17 mouse cellular contexts compared by ENCODE assay signal in genomic region chr12:25268871-25269850, GRCm38 (mm10).
DNase-seq lines count a peak whose midpoint lies in the region; ATAC-seq and TF ChIP-seq lines count a peak whose summit lies in the region.
"Had no signal": no experiment of that assay in that cellular context is flagged by ENCODE, and none has a peak within 500 bp of the region (broad histone marks: within the 10 kb centered on the region; RNA-seq: fewer than 3 reads in every experiment).

No protein-coding gene starts in this region.

- in situ Hi-C loops in ES-E14 (cut with MboI; ENCODE audit: low sequenced_read_pairs in 2 of 2, unreplicated experiment in 2 of 2): no loop called here

- peaks cover 39% of the 10 kb centered on the region for H3K4me1 ChIP-seq in hindbrain, embryonic 10.5 days (replicated peaks)
- 0 out of 2 replicates have a peak, but pooled peaks cover 6% of the 10 kb centered on the region for H3K4me1 ChIP-seq in hindbrain, embryonic 14.5 days (replicated peaks; ENCODE audit: control insufficient read depth, insufficient read depth, low read length)
- H3K4me1 ChIP-seq in megakaryocyte, embryonic 14.5 days: peaks cover 74% of the 10 kb centered on the region
- H3K4me1 ChIP-seq in ES-E14 (ENCODE audit: control insufficient read depth in 2 of 2, insufficient read depth in 2 of 2, low read length in 2 of 2, poor library complexity in 1 of 2): peaks cover 1 to 8% of the 10 kb centered on the region in 2 experiments; a peak in 1 of 4 replicates

- no peaks in the 10 kb centered on the region for H3K36me3 ChIP-seq in hindbrain, embryonic 10.5 days
- no peaks in the 10 kb centered on the region for H3K36me3 ChIP-seq in hindbrain, embryonic 14.5 days (replicated peaks; ENCODE audit: control insufficient read depth, insufficient read depth)
- H3K36me3 ChIP-seq in megakaryocyte, embryonic 14.5 days (replicated peaks; ENCODE audit: low read length): no peaks in the 10 kb centered on the region
- no peaks in the 10 kb centered on the region for H3K36me3 ChIP-seq in ES-E14 (ENCODE audit: control insufficient read depth, insufficient read depth, low read length, poor library complexity, severe bottlenecking)
- H3K36me3 ChIP-seq: embryonic facial prominence, embryonic 13.5 days; heart, embryonic 15.5 days; liver, embryonic 12.5 days; midbrain, embryonic 10.5 days had no signal

- no peak overlapping the region for H3K4me2 ChIP-seq in hindbrain, embryonic 14.5 days (replicated peaks)
- H3K4me2 ChIP-seq: embryonic facial prominence, embryonic 13.5 days; heart, embryonic 15.5 days; liver, embryonic 12.5 days had no signal

- no peak overlapping the region for H3K4me3 ChIP-seq in hindbrain, embryonic 10.5 days
- H3K4me3 ChIP-seq in hindbrain, embryonic 14.5 days (replicated peaks; ENCODE audit: low read length): no peak overlapping the region
- H3K4me3 ChIP-seq in megakaryocyte, embryonic 14.5 days (replicated peaks): peak overlapping the region; percentile 74
- no peak overlapping the region for H3K4me3 ChIP-seq in ES-E14 (ENCODE audit: insufficient read depth in 1 of 2, low read depth in 1 of 2, low read length in 2 of 2, poor library complexity in 1 of 2, severe bottlenecking in 1 of 2)
- H3K4me3 ChIP-seq: embryonic facial prominence, embryonic 13.5 days; heart, embryonic 15.5 days; liver, embryonic 12.5 days; midbrain, embryonic 10.5 days had no signal

- 0 out of 2 replicates have a peak overlapping the region, but pooled peaks have one; percentile 12 for H3K27ac ChIP-seq in hindbrain, embryonic 10.5 days
- H3K27ac ChIP-seq in hindbrain, embryonic 14.5 days: no peak overlapping the region
- no peak overlapping the region for H3K27ac ChIP-seq in ES-E14 (ENCODE audit: insufficient read depth, low read depth, low read length, poor library complexity, severe bottlenecking)
- H3K27ac ChIP-seq: embryonic facial prominence, embryonic 13.5 days; heart, embryonic 15.5 days; liver, embryonic 12.5 days; midbrain, embryonic 10.5 days had no signal

- no peak overlapping the region for H3K9ac ChIP-seq in hindbrain, embryonic 14.5 days
- H3K9ac ChIP-seq in ES-E14 (ENCODE audit: insufficient read depth, low read depth, low read length, poor library complexity, severe bottlenecking): no peak overlapping the region
- H3K9ac ChIP-seq: embryonic facial prominence, embryonic 13.5 days; heart, embryonic 15.5 days; liver, embryonic 12.5 days had no signal

- no peak for ATAC-seq in hindbrain, embryonic 14.5 days (ENCODE audit: low FRiP score)
- ATAC-seq in megakaryocyte, adult 5-6 weeks (ENCODE audit: poor library complexity, severe bottlenecking): no peak
- ATAC-seq: CD4-positive, CD25-positive, alpha-beta regulatory T cell, adult 4 months; forebrain, embryonic 14.5 days; hindbrain, embryonic 16.5 days; liver, embryonic 12.5 days had no signal

- peaks cover 16% of the 10 kb centered on the region for H3K27me3 ChIP-seq in hindbrain, embryonic 10.5 days (ENCODE audit: insufficient read depth, poor library complexity, severe bottlenecking)
- no peaks in the 10 kb centered on the region for H3K27me3 ChIP-seq in hindbrain, embryonic 14.5 days (ENCODE audit: control insufficient read depth, insufficient read depth, low read length)
- H3K27me3 ChIP-seq in megakaryocyte, embryonic 14.5 days (replicated peaks): peaks cover 13% of the 10 kb centered on the region
- H3K27me3 ChIP-seq: heart, embryonic 15.5 days had no signal

- no peaks in the 10 kb centered on the region for H3K9me3 ChIP-seq in hindbrain, embryonic 10.5 days
- no peaks in the 10 kb centered on the region for H3K9me3 ChIP-seq in hindbrain, embryonic 14.5 days (ENCODE audit: control insufficient read depth, low read length)
- no peaks in the 10 kb centered on the region for H3K9me3 ChIP-seq in megakaryocyte, embryonic 14.5 days
- H3K9me3 ChIP-seq in ES-E14 (ENCODE audit: control insufficient read depth, insufficient read depth, low read depth, low read length): no peaks in the 10 kb centered on the region
- H3K9me3 ChIP-seq: embryonic facial prominence, embryonic 13.5 days; heart, embryonic 15.5 days; liver, embryonic 12.5 days; midbrain, embryonic 10.5 days had no signal

- DNase-seq in hindbrain, embryonic 10.5 days (ENCODE audit: low spot score): no peak
- DNase-seq in hindbrain, embryonic 14.5 days (ENCODE audit: low spot score): no peak
- no peak for DNase-seq in ES-E14 (ENCODE audit: low read depth, low spot score)
- peak; percentile 39 to 59 for DNase-seq in lung, postnatal 4 days
- no peak for DNase-seq in gastrocnemius, adult 18-20 months (ENCODE audit: low spot score)
- no peak for DNase-seq in cerebellum, postnatal 10 days
- DNase-seq: adrenal gland, adult 8-10 months; gastrocnemius, postnatal 25 days had no signal

- 81% methylated on average over 18 of the region's 18 CpGs for WGBS in hindbrain, embryonic 10.5 days
- WGBS in hindbrain, embryonic 14.5 days: 74% methylated on average over 18 of the region's 18 CpGs

TF ChIP-seq in ES-E14, 5 proteins besides CTCF, POLR2A, EP300 and RAD21:
- TF ChIP-seq HCFC1 (IDR thresholded peaks at IDR 0.05; ENCODE audit: borderline replicate concordance, insufficient read depth, low read length) (no peak), MAFK (IDR thresholded peaks at IDR 0.05; ENCODE audit: insufficient read depth, low read depth, low read length) (0 out of 2 replicates have a peak, but pooled peaks have one; percentile 28)
TF ChIP-seq in ES-E14: peak in this region for 1.

Comparison
In these comparisons a context has a peak if more than half of its experiments do, and no peak if none do; other contexts are left out.
1. DNase-seq: peak in lung, postnatal 4 days (2 of 2); none in hindbrain, embryonic 10.5 days (single experiment), hindbrain, embryonic 14.5 days (single experiment), ES-E14 (single experiment), gastrocnemius, adult 18-20 months (single experiment) and cerebellum, postnatal 10 days (0 of 2).